Mouse (Mus musculus): ENCODE data around the gene Rhoh.

Gene Rhoh

DNA sequence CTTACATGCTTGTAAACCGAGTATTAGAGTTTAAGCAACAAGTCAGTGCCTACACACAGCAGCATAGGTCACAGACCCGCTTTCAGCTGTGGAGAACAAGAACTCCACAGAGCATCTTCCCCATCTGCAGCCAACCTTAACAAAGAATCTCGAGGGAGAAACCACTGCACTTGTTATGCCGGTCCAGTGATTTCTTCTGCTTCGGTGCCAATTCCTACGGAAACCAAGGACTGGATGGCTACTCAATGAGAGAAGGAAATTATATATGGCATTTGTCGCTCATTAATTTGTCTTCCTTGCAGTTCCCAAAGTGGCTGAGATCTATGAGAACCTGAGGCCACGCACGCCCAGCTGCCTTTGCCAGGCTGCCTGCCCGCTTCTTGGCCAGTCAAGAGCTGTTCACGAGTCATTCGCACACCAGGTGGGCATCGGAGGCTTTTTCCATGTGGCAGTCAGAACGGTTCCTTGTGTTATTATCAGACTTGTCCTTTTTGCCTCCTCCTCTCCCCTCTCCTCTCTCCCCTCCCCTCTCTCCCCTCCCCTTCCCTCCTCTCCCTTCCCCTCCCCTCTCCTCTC, 30.3 kb downstream of the Rhoh start:
- intact Hi-C loops (cut with DNase I) = no loop called here

DNA sequence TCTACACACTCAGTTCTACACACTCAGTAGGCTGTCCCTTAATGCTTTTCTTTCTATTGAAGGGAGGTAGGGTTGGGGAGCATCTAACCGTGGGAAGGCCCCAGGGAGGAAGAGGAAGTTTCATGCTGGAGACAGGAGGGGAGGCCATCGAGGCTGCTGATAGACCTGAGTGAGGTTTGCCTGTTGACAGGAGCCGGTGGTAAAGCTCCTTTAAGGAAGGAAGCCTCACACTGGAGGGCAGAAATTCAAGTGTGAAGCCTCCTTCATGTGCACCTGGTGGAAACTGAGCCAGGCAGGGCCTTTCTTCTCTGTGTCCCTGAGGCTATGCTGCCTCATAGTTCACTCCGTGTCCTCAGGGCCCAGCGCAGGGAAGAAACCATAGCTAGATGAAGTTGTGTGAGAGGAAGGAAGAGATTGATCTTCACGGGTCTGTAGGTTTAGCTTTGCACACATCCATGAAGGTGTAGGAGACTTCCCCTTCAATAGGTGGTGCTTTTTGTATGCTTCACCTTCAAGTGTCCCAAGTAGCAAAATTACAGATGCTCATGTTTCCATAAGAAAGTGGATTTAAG, 34.2 kb downstream of the Rhoh start:
- intact Hi-C loops (cut with DNase I) = no loop called here

DNA sequence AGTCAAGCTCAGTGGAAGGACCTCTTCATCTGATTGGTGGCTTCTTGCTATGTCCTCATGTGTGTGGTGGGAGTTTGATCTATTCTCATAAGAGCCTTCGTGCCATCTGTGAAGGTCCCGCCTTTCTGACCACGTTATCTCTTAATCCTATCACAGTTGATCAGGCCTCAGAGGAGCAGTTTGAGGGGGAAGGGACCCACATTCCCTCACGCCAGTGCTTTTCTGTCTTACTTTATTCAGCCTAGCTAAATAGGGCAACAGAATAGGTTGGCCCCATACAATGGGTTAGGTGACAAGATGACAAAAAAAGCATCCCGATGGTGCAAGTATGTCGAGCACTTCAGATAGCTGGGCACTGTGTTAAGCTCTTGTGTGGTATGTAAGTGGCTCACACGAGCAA, 34.8 kb downstream of the Rhoh start:
- intact Hi-C loops (cut with DNase I) = no loop called here

DNA sequence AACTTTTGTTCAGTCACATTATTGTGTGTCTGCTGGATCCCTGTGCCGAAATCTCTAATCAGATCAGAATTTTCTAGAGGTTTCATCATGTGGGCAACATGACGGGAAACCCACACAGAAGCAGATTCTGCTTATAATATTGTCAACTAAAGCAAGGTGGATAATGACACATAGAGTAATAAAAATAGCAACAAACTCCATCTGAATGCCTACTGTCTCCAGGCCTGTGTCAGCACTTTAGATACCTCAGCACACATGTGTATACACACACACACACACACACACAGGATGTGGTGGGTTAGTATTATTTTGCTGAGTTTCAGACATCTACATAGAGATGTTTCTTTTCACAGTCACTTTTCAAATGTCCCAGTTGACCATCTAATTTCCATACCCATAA, 36.7 kb downstream of the Rhoh start:
- intact Hi-C loops (cut with DNase I) = no loop called here

DNA sequence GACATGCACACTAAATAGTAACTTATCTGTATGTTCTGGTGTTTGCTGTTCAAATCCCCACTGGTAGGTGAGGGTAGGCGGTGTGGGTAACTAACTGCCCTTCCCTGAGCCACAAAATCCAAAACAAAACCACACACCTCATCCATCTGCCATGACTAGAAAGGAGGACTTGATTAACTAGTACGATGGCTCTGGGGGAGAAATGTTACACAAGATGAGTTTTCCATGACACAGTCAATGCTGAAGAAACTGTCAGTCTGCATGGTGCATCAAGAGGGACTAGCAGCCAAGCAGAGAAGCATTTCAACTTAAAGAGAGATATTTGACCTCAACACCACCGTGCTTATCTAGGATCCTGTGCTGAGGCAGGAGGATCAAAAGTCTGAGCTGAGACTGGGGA, 37.7 kb downstream of the Rhoh start:
- intact Hi-C loops (cut with DNase I) = no loop called here

DNA sequence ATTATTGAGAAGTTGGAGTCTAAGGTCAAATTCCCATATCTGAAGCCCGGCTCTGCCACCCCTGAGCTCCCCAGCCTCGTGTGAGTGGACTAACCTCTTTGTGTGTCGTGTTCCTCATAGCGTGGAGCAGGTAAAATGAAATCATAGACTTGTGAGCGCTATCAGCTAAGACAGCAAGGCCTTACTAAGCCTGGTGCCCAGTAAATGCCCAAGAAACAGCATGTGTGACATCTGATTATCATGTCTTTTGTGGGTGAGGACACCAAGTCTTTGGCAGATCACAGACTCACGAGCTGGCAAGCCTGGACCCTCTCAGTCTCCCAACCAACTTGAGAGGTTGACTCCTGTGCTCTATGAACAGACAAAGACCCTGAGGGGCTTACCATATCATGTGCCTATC, 39.1 kb downstream of the Rhoh start:
- intact Hi-C loops (cut with DNase I) = no loop called here

DNA sequence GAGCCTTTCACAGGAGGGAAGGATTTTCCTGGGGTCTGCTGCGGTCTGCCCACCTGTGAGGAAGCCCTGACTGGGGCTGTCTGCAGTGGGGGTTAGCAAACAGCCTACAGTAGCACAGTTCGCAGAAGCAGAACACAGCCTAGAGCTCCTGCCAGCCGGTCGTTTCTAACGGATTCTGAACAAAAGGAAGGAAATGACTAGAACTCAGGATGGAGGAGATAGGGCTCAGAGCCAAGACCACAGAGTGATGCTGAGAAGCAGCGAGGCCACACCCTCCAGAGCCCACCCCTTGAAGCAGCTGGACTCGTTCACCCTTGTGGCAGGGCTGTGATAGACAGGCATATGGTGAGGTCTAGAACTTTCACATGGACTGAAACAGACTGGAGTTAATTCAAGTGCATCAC, 39.9 kb downstream of the Rhoh start:
- intact Hi-C loops (cut with DNase I) = no loop called here

DNA sequence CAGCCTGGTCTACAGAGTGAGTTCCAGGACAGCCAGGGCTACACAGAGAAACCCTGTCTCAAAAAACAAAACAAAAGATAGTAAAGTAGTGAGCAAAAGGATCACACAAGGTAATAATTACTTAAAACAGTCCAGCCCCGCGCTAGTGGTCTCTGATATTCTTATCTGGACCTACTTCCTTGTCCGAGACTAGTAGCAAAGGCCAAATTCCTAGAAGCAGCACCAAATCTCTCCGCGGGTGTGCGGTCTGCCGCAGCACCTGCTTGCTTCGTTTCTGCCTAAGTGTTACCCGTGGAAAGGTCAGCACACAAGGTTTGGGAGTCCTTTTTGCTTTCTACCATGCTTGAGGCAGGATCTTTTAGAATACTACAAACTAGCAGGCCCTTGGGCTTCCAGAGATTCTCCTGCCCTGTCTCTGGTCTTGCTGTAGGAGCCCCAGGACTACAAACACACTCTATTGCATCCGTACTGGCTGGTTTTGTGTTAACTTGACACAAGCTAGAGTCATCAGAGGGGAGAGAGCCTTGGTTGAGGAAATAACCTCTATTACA, 40.9 kb downstream of the Rhoh start:
- intact Hi-C loops (cut with DNase I) = no loop called here

DNA sequence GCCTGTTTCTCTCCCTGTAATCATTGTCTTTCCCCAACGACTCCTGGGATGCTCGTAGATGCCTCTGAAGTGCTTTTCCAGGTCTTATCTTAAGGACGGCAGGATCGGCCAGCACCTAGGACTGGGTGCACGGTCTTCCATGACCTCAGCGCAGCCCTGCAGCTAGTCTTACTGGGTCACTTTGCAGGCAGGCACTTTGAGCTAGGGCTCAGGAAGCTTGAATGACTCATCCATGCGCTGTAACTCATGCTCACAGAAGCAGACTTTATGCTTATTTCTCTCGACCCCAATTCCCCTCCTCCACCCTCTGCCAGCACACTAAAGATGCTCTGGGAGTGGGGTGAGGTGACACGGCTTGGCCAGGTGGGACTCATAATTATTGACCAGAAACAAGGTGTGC, 41.8 kb downstream of the Rhoh start:
- intact Hi-C loops (cut with DNase I) = no loop called here

DNA sequence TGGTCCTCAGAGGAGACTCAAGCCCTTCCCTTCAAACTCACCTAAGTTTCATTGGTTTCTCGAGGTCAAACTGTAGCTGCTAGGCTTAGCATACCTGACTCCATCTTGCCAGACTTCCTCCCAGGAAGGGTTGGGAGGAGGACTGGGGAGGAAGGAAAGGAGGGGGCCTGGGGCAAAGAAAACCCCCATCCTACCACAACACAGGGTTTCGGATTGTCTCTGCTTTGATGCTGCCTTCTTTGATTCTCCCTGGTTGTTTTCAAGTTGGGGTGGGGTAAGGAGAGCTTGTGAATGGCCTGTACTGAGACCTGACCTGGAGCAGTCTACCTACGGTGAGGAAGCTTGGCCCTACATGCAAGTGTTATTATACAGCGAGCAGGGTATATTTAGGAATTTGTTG, 43.5 kb downstream of the Rhoh start:
- intact Hi-C loops (cut with DNase I) = no loop called here

DNA sequence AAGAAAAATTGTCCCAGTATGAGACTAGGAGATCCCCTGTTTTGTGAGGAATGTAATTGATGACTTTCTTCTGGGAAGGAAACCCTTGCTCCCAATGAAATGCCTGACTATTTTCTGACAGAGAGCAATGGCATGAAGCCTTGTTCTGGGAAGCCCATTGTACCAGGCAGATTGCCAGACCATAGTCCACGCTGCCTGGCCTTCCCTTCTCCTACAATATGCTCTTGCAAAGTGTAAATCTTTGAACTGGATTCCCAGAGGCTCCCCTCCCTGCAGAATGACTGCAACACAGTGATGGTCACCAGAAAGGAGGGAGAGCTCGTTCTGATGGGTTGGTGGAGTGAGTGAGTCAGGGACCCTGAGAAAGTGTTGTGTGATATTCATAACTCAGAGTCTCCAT, 47.7 kb downstream of the Rhoh start:
- intact Hi-C loops (cut with DNase I) = no loop called here

DNA sequence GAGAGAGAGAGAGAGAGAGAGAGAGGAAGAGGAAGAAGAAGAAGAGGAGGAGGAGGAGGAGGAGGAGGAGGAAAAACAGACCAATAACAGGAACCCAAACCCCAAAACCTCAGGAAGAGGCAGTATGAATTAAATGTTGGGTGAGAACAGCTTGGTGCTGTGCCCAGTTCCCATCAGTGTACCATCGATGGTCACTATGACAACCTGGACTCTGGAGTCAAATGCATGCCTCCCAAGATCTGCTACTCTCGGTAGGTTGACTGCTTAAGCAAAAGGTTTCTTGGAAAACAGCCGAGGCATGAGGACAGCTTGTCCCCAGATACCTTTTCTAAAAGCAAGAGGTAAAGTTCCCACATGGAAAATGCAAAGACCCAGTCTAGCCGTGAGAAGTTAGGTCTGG, 48.3 kb downstream of the Rhoh start:
- intact Hi-C loops (cut with DNase I) = no loop called here

DNA sequence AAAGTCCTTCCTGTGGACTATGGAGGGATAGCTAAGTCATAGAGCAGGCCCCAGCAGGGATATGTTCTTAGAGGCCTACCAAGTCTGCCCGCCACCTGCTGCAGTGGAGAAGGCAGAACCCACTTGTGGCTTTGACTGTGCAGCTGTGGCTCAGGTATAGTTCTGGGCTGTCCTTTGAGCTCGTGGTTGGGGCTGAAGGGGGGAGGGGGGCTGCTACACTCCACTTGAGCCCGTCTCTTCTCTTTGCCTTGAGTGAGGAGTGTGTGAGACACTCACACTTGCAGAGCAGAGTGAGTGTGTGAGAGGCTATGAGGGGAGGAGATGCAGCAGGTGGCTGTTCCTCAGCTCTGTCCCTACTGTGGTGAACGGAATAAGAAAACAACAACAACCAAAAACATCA, 49.4 kb downstream of the Rhoh start:
- intact Hi-C loops (cut with DNase I) = no loop called here

DNA sequence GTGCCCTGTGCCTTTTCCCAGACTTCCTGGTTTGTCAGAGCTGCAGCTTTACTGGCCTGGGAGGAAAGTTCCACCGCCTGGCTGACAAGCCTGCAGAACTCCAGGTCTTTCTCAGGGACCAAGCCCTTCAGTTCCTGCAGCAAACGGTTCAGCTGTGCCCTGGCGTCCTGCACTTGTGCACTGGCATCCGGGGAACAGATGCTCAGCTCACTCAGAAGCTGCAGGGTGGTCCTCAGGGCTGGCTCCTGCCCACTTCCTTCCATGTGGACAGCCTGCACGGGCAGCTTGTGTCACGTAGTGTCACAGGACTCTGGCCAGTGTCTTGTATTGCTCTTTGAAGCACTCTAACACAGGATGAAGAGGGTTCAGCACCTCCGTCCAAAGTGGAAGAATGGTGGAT, 50.7 kb downstream of the Rhoh start:
- intact Hi-C loops (cut with DNase I) = no loop called here

DNA sequence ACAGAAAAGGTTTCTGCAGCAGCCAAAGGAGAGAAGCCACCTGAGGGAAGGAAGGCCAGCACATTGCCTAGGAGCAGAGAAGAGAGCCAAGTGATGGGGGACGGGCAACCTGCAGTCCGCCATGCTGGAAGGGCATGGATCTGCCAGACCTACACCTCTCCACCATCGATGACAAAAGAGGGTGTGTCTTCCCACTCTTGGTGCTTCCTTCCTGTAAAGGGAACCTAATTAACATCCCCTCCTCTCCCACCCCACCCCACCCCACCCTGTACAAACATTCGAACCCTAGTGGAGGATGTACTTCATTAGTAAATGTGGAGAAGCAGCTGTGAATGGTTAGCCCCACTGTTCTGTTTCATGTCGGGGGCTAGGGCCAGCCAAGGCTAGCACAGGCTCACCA, 51.2 kb downstream of the Rhoh start:
- intact Hi-C loops (cut with DNase I) = no loop called here

DNA sequence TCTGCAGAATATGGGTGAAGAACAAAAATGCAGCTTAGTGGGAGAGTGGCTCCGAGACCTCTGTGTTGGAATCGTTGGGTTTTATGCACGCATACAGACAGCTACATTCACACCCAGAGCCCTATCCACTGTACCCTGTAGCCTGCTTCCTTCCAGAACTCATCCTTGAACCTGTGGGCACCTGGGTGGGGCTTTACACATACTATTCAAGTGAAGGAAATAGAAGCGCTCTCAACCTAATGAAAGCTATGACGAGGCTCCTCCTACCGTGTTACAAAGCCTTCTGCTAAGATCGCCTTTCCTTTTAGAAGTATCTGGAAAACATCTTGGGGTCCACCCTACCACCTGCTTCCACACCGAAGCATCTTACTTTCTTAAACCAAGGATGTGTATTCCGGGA, 52.1 kb downstream of the Rhoh start:
- intact Hi-C loops (cut with DNase I) = no loop called here

DNA sequence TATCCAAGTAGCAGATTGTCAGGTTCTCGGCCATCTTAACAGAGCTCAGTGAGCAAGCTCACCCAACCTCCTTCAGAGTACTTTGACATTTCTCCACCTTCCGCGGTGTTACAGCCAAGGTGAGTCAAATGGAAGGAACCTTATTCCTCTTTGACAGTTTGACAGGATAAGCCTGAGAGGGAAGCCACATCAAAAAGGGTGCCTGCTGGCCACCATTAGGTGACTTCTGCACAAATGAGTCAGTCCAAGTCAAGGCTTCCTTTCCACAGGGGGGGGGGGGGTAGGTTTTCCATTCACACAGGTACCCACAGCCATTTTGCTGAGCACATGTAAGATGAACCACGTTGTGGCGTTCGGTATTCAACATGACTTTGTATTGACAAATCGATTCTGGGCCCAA, 53.3 kb downstream of the Rhoh start:
- intact Hi-C loops (cut with DNase I) = no loop called here

DNA sequence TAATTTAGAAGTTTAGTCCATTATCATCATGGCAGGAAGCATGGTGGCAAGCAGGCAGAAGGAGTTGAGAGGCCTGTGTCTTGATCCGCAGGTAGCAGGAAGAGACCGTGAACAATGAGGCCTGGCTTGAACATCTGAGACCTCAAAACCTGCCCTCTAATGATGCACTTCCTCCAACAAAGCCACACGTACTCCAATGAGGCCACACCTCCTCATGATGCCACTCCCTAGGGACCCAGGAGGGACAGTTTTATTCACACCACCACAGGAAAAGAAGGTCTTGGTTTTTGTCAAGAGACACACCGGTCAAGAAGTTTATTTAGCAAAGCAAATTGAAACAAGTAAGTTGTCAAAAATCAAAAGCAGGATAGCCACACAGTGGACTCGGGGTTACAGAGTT, 55.9 kb downstream of the Rhoh start:
- intact Hi-C loops (cut with DNase I) = no loop called here

DNA sequence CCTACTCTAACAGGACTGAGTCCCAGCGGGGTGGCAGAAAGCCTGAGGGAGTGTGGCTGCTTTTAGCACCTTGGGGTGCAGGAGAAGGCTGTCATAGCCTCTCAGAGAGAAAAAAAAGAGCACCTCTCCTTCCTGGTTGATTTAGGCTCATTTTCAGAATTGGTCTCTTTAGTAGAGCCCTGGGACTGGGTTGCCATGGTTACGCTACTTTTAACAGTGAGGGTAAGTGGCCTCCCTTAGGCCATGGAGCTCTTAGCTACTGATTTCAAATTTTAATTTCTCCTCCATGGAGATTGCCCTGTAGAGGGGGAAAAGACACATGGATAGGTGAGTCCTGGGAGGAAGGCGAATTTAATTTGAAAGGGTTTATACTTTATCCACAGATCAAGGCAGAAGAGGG, 57.6 kb downstream of the Rhoh start:
- intact Hi-C loops (cut with DNase I) = no loop called here

DNA sequence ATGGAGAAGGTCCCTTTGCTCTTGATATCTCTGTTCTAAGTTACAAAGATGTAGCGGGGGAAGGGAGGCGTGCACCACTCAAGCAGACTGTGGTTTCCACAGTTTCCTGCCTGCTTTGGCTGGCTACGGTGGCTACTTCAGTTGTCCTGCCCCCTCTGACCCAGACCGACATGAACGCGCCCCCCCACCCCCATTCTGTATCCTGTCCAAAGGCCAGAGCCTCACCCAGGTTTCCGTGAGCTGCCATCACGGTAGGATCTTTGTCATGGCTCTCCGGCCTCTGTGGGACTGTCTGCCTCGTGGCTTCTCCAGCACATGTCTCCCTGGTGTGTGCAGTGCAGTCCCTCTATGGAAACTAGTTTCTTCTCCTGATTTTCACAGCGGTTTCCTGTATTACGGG, 58.3 kb downstream of the Rhoh start:
- intact Hi-C loops (cut with DNase I) = no loop called here

DNA sequence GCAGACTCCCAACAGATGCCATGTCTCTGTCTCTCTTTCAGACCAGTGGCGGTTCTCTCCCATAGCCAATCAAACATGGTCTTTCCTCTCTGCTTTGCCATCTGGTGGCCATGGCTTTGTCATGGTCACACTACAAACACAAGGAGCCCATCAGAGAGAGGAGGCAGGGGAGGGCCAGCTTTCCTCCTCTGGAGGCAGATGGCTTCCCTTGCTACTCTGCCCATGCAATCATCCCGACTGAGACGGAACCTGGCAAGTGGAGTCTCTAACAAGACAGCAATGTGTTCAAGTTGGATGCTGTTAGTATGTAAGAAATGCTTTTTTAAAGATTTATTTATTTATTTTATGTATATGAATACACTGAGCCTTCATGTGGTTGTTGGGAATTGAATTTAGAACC, 58.9 kb downstream of the Rhoh start:
- intact Hi-C loops (cut with DNase I) = no loop called here

DNA sequence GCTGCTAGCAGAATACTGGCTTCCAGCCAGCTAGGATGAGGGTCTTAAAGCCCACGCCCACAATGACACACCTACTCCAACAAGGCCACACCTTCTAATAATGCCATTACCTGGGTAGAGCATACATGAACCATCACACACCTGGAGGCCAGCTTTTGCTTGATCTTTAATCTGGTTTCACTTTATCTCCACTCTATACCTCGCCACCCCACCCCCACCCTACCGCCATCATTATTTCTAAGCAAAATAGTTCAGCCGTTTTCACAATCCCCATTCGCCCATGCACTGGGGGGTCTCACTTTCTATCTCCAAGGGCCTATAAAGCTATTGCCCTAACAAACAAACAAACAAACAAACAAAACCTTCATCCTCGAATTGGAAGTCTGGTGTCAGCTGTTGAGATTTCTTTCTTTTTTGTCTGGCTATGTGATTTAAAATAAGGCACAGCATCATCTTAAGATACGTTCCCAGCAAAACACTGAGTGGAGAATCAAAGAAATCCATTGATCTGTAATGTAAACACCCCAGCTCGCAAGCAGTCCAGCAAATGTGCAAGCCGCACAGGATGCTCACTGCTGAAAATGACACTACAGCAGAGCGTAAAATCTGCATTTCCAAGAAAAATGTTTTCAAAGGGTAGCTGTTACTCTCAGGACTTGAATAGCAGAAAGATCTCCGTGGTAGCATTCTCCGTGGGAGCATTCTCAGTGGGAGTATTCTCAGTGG, 59.9 kb downstream of the Rhoh start:
- intact Hi-C loops (cut with DNase I) = no loop called here

Measured in adrenal gland (tissue).